Mouse (Mus musculus): ENCODE data around the gene Gm37240.

The Gm37240 gene

DNA sequence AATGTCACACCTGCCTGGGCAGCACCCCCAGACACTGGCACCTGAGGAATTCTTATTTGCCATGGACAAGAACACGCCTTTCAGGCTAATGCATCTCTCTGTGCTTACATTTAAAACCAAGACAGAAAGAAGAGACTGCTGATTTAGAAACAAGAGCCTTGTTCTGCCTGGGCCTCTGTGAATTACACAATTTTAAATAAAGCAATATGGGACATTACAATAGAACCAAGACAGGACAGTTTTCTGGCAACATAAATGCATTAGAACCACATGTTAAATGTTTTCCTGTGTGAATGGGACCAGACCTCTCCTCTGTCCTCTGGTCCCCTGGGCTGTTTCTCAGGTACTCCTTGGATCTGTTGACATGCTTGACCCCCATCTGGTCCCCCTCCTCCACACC is 1111.2 kb downstream of the Gm37240 start:
- in situ Hi-C loops (cut with MboI, MseI), result no loop called here

DNA sequence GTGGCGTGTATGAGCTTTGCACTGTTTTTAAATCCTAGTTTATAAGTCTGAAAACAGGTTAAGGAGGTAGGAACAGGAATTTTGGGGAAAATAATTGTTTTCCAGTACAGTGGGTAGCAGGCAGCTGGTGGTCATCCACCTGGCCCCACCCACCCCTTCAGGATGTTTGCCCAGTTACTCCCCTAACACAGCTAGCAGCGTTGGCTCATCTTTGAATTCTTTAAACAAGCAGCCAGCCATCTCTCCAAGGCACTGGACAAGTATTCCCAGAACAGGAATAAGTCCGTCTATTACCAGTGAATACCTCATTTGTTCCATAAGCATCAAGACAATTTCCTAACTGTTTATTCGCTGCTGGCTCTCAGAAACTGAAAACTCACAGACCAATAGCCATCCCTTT is 1111.7 kb downstream of the Gm37240 start:
- in situ Hi-C loops (cut with MboI, MseI), result no loop called here

DNA sequence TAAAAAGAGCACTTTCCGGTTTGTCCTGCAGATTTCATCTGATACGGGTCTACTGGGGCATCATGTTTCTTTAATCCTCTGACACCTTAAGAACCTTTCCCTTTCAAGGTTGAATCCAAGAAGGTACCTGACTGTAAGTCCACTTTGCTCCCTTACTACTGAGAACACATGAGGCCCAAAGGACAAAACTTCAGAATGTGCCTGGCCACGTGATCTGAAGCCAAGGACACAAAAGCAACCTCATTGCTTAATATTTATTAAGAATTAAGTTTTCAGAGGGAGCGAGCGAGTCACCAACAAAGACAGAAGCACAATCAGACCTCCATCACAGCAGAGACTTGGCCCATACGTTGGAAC is 1112.3 kb downstream of the Gm37240 start:
- in situ Hi-C loops (cut with MboI, MseI), result no loop called here

DNA sequence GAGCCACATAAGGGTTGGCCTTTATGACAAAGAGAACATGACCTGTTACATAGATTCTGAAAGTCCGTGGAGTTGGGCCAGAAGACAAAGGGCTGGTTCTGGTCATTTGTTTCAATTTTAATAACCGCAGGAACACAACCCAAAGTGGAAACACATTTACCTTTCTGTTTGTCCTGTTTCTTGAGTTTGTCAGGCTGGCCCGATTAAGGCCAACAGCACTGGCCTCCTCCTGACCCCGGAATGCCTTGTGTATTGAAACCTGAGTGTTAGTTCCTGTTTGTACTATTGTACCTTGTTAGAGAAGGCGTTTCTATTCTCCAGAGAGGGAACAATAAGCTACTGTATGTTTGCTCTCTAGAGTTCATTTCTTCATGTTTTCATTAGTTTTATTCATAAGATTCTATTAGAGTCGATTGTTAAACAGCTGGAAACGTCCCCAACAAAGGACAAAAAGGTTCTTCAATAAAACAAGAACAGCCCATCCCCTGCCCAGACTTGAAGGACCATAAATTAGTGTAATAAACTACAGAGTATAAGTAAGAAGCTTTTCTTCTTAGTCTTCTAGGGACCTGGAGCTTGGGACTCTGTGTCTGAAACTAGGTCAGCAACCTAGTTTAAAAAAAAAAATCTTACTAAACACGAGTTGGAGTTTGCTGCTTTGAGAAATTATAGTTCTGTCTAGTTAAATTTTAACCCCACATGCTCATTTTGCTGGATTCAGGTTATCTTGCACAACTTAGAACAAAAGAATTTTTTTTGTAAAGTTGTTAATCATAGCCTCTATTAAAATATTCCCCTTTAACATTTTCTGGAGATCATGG is 1112.9 kb downstream of the Gm37240 start:
- in situ Hi-C loops (cut with MboI, MseI), result no loop called here

DNA sequence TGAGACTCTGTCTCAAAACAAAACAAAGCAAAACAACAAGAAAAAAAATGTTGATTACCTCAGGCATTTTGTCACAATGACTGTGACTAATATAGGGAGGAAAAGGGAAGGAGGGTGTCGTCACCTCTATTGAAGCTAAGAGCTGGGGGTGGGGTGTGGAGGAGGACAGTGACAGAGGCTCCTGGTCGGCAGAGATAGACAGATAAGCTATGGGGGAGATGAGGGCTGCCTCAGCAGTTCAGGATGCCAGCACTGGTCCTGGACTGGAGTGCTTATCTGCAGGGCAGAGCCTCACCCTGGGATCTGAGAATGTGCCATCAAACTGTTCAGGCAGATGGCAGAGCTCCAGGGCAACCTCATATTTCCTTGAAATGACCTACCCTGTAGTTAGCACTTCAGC is 1115.3 kb downstream of the Gm37240 start:
- in situ Hi-C loops (cut with MboI, MseI), result no loop called here

DNA sequence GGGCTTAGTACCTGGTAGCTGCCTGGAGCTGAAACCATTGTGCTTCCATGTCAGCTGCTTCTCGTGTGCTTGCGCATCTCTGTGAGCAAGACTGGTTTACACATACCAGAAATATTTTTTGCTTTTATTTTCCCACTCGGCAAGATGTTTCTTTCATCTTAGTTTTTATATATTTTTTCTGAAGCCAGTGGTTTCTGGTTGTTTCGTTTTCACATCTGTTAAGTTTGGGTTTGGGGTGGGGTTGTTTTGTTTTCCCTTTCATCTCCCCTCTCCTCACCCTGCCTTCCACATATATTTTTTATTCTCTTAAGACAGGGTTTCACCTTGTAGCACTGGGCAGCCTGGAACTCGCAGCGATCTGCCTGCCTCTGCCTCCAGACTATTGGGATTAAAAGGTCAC is 1116.8 kb downstream of the Gm37240 start:
- in situ Hi-C loops (cut with MboI, MseI), result no loop called here

DNA sequence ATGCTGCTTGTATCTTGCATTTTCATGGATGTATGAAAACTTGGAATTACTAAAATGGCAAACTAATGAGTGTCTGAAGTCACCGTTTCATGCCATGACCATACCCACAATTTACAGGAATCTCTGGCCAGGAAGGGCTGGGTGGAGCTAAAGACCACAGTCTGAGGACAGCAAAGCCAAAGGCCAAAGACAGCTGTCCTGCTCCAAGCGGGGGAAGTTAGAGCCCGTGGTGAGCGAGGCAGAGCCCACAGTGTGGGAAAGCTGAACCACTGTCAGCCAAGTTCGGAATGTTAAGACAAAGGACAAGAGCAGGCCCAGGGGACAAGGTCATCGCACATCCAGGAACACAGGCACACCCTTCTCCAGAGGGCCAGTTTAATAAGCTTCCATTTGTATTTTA is 1117.9 kb downstream of the Gm37240 start:
- in situ Hi-C loops (cut with MboI, MseI), result no loop called here

DNA sequence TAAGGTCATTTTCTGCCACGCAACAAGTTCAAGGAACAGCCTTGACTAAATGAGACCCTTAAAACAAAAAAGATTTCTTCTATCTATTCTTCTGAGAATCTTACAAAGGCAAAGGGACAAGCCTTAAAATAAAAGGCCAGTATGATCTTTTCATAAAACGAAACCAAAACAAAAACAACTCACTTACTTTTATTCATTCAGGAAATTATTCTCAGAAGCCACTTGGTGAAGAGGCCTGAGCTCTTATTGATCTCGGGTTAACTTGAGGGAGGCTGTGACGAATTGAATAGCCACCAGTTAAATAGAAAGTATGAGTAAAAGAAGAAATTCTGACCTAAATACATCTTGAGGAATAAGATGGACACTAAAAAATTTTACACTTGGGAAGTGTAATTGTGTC is 1118.4 kb downstream of the Gm37240 start:
- in situ Hi-C loops (cut with MboI, MseI), result no loop called here

DNA sequence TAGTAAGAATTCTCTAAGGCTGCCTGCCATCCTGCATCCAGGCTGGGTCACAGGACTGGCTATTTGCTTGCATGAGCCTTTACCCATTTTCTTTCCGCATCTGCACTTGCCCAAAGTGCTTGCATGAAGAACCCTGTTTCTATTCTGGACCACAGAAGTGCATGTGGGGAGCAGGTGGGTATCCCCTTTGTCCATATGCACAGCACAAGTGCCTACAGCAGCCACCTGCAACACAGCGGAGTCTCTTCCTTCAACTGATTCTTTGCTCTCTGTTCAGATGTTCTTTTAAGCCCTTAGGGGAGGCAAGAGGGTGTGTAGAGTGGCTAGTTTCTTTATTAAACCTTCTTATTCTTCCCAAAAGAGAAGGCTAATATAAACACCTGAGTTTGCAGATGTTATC is 1133.5 kb downstream of the Gm37240 start:
- in situ Hi-C loops (cut with MboI, MseI), result no loop called here

DNA sequence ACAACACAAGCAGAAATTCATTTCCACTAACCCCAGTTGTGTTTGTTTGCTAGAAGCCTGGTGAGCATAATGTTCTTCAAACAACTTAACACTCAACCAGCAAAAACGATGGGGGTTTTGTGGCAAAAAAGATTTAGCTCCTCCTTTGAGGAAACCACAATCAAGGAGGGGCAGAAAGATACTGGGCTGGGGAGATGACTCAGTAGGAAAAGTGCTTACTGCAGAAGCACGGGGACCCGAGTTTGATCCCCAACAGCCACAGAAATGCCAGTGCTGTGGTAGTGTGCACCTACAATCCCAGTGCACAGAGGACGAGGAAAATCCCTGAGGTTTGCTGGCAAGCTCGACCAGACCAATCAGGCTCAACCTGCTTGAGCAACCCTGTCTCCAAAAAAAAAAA is 1138.1 kb downstream of the Gm37240 start:
- in situ Hi-C loops (cut with MboI, MseI), result no loop called here

DNA sequence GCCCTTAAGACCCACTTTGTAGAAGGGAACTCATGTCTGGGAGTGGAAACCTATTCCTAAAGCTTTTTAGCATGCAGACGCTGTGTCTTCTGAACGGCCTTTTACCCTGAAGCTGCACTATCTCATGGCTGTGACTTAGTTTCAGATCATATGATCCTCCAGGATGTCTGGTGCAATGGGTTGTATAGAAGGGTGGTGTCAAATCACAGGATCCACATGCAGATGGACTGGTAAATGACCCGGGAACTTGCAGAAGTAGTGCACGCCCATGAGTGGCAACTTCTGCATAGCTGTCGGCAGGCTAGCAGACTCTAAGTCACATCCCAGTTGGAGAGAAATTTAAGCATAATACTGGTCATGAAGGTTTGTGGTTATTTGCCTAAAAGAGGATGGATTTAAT is 1139.2 kb downstream of the Gm37240 start:
- in situ Hi-C loops (cut with MboI, MseI), result no loop called here

DNA sequence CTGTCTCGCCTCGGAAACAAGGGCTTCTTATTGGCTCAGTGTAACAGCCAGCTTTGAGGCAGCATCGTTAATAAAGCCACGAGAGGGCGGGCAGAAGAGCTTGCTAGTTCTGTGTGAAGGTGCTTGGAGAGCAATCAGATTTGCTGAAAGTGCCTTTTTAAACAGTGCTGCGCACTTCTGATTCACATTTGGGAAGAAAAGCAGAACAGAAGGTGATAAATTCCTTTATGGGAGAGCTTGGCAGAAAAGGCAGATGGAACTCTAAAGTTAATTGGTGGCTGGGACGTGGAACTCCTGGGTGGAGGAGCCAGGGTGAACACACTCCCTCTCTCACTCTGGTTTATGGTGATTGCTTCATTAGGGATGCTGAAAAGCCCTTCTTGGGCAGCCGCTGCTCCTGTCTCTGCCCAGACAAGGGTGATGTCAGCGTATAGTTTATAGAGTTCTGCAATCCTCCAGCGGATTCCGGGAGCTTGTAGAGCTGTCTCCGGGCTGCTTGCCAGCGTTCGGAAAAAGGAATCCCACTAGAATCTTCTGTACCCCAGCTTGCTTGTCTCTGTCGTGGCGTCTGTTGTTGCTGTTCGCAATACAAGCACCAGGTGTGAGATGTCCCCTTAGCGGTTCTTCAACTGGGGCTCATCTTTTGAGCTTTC is 1141.7 kb downstream of the Gm37240 start:
- in situ Hi-C loops (cut with MboI, MseI), result no loop called here

DNA sequence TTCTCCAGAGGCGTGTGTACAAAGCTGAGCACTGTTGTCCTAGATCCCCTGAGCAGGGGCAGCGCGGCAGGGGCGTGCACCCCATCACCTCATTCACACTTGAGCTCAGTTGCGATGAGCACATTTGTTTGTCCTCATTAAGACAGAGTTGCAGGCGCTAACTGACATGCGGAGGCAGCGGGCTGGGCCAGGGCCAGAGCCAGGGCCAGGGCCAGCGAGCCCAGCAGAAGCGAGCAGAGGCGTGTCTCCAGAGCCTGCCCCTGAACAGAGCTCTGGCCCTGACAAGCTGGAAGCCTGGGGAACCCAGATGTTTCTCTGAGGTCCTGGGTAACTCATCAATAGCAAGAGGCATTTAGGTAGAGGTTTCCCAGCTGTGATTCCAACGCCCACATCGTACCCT is 1142.6 kb downstream of the Gm37240 start:
- in situ Hi-C loops (cut with MboI, MseI), result no loop called here

DNA sequence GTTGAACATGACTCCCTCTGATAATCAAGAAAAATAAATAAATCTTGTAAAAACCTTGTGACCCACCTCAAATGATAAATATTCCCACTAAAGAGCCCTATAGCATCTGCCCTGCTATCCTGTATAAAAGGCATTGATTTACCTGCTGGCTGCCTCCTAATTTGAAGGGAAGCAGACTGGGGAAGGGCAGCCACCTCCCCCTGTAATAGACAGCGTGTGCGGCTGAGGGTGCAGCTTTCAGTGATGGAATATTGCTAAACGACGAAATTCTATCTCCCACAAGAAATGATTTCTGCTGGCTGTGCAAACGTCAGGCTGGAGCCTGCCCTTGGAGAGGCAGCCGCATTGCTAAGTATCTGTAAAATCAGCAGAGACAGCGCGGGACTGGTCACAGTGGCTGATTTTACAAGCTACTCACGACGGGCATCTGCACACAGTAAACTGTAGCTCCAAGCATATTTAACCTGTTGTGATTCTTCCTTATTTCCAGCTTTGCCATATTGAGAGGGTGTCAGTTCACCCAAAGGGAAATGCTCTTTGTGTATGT is 1147.2 kb downstream of the Gm37240 start:
- in situ Hi-C loops (cut with MboI, MseI), result no loop called here

DNA sequence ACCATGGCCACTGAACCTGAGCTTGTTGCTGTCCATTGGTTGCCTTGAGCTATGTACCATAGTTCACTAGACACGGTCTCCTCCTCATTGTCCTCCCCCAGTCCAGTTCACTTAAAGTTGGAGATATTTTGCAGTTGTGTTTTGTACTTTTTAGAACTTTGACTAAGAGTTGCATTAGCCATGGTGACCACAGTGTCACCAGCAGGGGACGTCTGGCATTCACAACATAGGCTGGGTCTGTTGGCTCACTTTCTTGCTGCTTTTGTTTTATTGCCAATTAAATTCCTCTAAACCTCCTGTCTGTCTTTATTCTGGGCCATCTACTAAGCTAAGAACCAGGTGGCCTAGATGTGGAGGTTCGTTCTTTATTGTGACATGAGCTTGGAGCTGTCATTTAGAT is 1150.2 kb downstream of the Gm37240 start:
- in situ Hi-C loops (cut with MboI, MseI), result no loop called here

DNA sequence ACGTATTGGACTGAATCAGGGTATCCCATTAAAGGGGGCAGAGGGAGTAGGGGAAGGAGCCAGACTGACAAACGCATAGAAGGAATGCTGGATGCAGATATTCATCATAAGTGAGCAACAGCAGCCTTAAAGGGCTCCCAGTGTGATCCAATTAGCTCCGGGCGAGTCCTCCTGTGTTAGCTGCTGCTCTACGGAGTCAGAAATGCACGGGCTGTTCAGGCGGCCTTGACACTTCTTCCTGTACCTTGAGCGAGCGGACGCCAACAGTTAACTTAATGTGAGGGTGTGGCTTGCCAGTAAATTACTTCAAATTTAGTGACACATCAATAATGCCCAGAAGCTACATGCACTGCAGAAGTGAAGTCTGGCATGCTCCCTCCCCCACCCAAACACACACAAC is 1151.6 kb downstream of the Gm37240 start:
- in situ Hi-C loops (cut with MboI, MseI), result no loop called here

DNA sequence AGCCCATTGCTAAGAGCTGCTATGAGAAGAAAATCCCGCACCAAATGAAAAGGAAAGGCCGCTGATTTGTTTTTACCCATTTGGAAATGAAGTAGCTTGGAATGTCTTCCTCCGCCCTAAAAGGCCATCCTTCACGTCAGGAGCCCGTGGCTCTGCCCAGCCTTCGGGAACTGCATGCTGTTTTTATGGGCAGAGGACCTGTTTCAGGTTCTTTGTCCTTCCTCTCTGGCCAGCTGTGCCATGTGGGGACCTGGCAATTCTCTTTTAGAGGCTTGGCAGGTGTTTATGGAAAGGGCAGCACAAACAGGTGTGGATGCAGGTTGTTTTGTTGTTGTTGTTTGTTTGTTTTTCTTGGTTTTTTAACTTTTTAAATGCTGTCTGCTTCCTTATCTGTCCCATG is 1154.8 kb downstream of the Gm37240 start:
- in situ Hi-C loops (cut with MboI, MseI), result no loop called here

DNA sequence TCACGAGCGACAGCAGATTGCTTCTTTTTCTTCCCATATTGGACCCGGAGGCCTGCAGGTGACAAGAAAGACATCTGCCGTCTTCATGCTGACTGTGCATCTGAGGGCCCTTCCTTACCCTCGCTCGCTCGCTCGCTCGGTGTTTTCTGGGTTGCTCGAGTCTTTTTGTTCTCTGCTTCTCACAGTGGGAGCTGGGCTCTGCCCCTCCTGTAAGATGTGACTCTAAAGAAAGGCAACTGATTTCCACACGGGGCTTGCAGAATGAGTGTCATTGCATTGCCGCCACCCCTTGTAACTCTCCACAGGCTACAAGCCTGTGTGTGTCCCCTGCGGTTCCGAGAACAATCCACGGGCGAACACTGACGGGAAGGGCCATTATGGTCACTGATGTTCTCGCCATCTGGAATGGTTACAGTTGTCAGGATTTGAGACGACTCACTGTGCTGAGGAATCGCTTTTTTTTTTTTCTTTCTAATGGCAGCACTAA is 1155.3 kb downstream of the Gm37240 start:
- in situ Hi-C loops (cut with MboI, MseI), result no loop called here

DNA sequence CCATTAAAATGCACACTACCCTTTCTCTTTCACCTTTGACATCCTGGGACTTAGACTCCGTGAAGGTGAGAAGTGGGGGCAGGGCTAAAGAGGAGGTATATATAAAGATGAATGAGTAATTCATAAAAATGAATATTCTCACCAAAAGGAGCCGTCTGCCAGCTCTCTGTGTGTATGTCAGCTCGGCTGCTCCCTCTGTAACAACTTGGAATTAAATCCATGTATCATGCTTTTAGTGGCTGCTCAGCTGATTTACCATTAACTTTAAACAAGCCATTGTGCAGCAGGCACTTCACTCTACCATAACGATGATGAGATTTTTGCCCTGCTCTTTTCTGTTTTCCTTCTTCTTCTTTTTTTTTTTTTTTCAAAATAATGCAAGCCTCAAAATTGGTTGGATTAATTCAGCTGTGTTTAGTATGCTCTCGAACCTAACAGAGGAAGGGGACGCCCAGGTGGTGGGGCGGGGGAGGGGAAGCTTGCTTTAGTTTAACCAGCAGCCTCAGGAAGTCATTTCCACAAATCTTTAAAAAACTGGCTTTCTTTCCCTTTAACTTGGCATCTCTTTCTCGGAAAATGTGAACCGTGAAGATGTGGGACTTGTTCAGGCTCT is 1155.8 kb downstream of the Gm37240 start:
- in situ Hi-C loops (cut with MboI, MseI), result no loop called here

DNA sequence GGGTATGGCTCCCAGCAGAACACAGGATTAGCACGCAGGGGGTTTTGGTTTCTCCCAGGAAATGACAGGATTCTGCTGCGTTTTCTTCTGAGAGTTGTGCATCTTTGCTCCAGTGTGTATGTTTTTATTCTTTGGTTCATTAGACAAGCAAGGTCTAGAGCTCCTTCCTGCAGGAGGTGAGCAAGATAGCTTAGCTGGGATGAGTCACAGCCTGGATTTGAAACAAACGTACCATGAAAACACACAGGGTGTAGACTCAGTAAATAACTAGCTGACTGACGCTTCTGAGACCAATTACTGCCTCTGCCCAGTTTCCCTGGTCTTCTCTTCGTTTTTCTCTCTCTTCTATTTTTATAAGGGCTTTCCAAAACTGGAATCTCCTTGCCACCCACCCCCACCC is 1156.3 kb downstream of the Gm37240 start:
- in situ Hi-C loops (cut with MboI, MseI), result no loop called here

DNA sequence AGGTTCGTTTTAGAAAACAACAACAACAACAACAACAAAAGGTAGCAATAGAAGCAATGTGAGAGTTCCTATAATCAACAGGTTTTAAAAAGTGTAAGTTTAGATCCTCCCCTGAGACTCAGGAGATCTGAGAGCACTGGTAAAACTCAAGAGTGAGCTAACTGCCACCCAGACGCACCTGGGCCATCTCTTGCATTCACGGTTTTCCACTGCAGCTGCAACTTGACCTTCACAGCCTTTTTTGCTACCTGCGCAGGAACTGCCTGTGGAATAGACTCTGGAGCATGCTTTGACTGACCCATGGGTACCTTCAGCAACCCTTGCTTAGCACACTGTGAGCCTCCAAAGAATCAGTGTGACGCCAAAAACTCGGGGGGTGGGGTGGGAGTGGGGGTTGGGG is 1157.5 kb downstream of the Gm37240 start:
- in situ Hi-C loops (cut with MboI, MseI), result no loop called here

DNA sequence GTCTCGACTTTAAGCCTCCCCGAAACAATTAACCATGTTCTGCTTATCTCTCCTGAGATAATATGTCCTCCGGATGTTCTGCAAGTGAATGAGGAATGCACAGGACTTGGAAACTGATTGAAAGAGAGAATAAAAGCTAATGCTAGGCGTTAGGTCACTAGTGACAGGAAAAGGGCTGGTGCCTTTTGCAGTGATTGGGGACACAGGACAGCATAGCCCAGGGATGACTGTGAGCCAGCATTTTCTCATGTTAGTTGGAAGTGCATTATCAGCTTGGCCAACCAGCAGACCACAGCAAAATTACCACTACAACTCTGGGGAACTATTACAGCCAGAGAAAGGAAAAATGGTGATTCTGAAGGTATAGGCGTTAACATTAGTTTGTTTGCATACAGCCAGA is 1163.3 kb downstream of the Gm37240 start:
- in situ Hi-C loops (cut with MboI, MseI), result no loop called here

DNA sequence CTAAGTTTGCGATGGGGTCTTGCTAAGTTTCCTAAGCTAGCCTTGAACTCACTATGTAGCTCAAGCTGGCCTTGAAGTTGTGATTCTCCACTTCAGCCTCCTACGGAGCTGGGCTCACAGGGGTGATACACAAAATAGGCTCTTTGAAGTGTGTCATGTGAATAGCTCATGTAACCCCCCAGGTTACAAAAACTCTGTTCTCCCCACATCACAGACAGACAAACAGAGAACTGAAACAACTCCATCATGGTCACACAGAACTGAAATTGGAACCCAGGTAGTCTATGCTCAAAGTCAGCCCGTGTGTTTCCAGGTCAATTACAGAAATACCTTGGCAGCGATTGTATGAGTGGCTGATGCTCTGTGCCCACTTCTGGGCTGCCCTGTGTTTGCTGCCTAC is 1164.6 kb downstream of the Gm37240 start:
- in situ Hi-C loops (cut with MboI, MseI), result no loop called here
